Mouse (Mus musculus) kidney, embryonic 14.5 days (tissue): ENCODE measurements around the gene Dcbld1. TPM values are rescaled to one million over a fixed set of nuclear protein-coding genes. Genes with fewer than 3 reads are reported as not detected.

ENCODE experiments used
- ATAC-seq: fragments of 200-750 bp; cut with Nextera tagmentation; 2 replicates; pipeline ENCODE4 v1.8.0; 2017; ENCODE audit warnings: moderate number of reproducible peaks, mild to moderate bottlenecking, moderate TSS enrichment, moderate library complexity; ENCODE audit not compliant: low FRiP score, low TSS enrichment
- H3K27ac ChIP-seq: fragments of 300-500 bp; sonication (generic); 2 replicates; pipeline ENCODE4 v1.5.1; 2014; ENCODE audit warnings: low read depth, mild to moderate bottlenecking, low read length, moderate library complexity, mixed read lengths
- H3K27me3 ChIP-seq: fragments of 300-500 bp; sonication (generic); 2 replicates; pipeline ENCODE4 v1.6.1; 2014; ENCODE audit warnings: mild to moderate bottlenecking, low read length; ENCODE audit not compliant: control insufficient read depth, insufficient read depth
- H3K36me3 ChIP-seq: fragments of 300-500 bp; sonication (generic); 2 replicates; pipeline ENCODE4 v1.6.1; 2014; ENCODE audit warnings: low read length, mixed read lengths; ENCODE audit not compliant: control insufficient read depth, insufficient read depth
- H3K4me1 ChIP-seq: fragments of 300-500 bp; sonication (generic); 2 replicates; pipeline ENCODE4 v1.6.1; 2014; ENCODE audit warnings: low read length, mixed read lengths; ENCODE audit not compliant: control insufficient read depth, insufficient read depth
- H3K4me2 ChIP-seq: fragments of 300-500 bp; sonication (generic); replicated peaks from 2 replicates; pipeline ENCODE4 v1.6.1; 2014; ENCODE audit warnings: low read depth, mild to moderate bottlenecking, low read length
- H3K4me3 ChIP-seq: fragments of 300-500 bp; sonication (generic); 2 replicates; pipeline ENCODE4 v1.5.1; 2014; ENCODE audit warnings: mild to moderate bottlenecking, low read length
- H3K9ac ChIP-seq: fragments of 300-500 bp; sonication (generic); 2 replicates; pipeline ENCODE4 v1.6.1; 2014; ENCODE audit warnings: low read depth, mild to moderate bottlenecking, low read length, moderate library complexity
- H3K9me3 ChIP-seq: fragments of 300-500 bp; sonication (generic); 2 replicates; pipeline ENCODE4 v1.6.1; 2016; ENCODE audit warnings: low read length; ENCODE audit not compliant: control insufficient read depth
- WGBS: fragments of 180-500 bp; shearing (Covaris S2); extraction: QIAGEN DNeasy Blood & Tissue Kit; methylation state at CpG from one replicate; pipeline ENCODE4 v1.1.7; 2014; 5-methylcytosine and 5-hydroxymethylcytosine counted together
- polyA plus RNA-seq: library from polyadenylated mRNA; unstranded; fragments of >200 nt; fragmentation: Nextera tagmentation; extraction: Ambion mirVana; gene quantifications from 2 replicates; pipeline ENCODE4 v1.2.1, GENCODE M21; 2014

Gene Dcbld1
- polyA plus RNA-seq, 1 experiment from 2014 or later = 26.5 TPM

DNA sequence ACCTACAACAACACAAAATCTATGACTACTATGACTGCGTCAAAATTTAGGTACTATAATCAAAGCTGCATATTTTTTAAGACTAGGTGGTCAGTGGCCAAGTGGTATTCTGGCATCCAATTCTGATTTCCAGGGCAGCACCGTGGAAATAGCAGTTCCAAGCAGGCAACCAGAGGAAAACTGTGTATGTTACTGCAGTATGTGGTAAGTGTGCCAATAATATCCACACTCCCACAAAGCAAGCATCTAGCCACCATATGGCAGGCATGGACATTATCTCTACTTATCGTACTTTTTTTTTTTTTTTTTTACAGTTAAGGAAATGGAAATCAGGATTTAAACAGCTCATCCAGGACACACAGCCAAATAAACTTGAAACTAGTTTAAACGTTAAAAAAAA lies 135.0 kb downstream of the Dcbld1 start:
- H3K9me3 ChIP-seq = no peaks in the 10 kb centered on the region
- H3K4me3 ChIP-seq = no peak overlapping the region
- no peak for ATAC-seq
- H3K9ac ChIP-seq = no peak overlapping the region
- no peak overlapping the region for H3K4me2 ChIP-seq
- H3K27me3 ChIP-seq = no peaks in the 10 kb centered on the region
- WGBS = 86% methylated on average over 4 of the region's 4 CpGs
- no peaks in the 10 kb centered on the region for H3K4me1 ChIP-seq
- no peaks in the 10 kb centered on the region for H3K36me3 ChIP-seq
- H3K27ac ChIP-seq = no peak overlapping the region

Other genes starting within 250 kb of the Dcbld1 start
- not detected in 2 replicates for gene Vgll2, start 211.1 kb upstream of the Dcbld1 start, polyA plus RNA-seq
- gene Ros1, start 38.4 kb upstream of the Dcbld1 start, polyA plus RNA-seq = 3.7 and 4.9 TPM in 2 replicates
- gene Gm26741, start 125.1 kb downstream of the Dcbld1 start, polyA plus RNA-seq = not detected in 2 replicates
- 10.4 and 19.0 TPM in 2 replicates for gene Gopc, start 148.5 kb downstream of the Dcbld1 start, polyA plus RNA-seq
- not detected in 2 replicates for gene Nepn, start 155.4 kb downstream of the Dcbld1 start, polyA plus RNA-seq
- 17.2 and 18.5 TPM in 2 replicates for gene Nus1, start 183.9 kb downstream of the Dcbld1 start, polyA plus RNA-seq